Mouse (Mus musculus): ENCODE measurements around the gene Olfr70. TPM values are rescaled to one million over a fixed set of nuclear protein-coding genes. Genes with fewer than 3 reads are reported as not detected.

Gene Olfr70
- polyA plus RNA-seq, 1 experiment from 2014 or later, result not detected

- no peak within 1 kb of the TSS; the same call in 1 of the 2 replicates for H3K9ac ChIP-seq (ENCODE audit: low read length)
- WGBS, result 17% methylated on average over 24 of the region's 24 CpGs
- DNase-seq (ENCODE audit: low spot score) (peak; percentile 72), ATAC-seq (ENCODE audit: insufficient read depth, low FRiP score, low TSS enrichment) (no peak)
- no peaks in the 10 kb centered on the region for H3K27me3 ChIP-seq (ENCODE audit: control insufficient read depth, insufficient read depth, low read length)
- H3K27ac ChIP-seq (ENCODE audit: low read depth, low read length), result no peak within 1 kb of the TSS
- peak within 1 kb of the TSS; percentile 32 for H3K4me2 ChIP-seq (ENCODE audit: low read depth)
- peak within 1 kb of the TSS; percentile 19; the same call in 1 of the 2 replicates for H3K4me3 ChIP-seq (ENCODE audit: low read depth, low read length)
- H3K9me3 ChIP-seq (ENCODE audit: control insufficient read depth, low read length), result no peaks in the 10 kb centered on the region
- no peaks in the 10 kb centered on the region; the same call in 1 of the 2 replicates for H3K36me3 ChIP-seq (ENCODE audit: control insufficient read depth, insufficient read depth, low read length)
- H3K4me1 ChIP-seq (ENCODE audit: control insufficient read depth, insufficient read depth, low read length), result peaks cover 7% of the 10 kb centered on the region; the same call in 1 of the 2 replicates
These were observed 47.2 kb downstream of the Olfr70 start, which contains the start of gene Spag8 for GRCm38 (mm10) chr4:43653161-43654015. Gene Spag8 (minus strand): TSS chr4:43653594.

GRCm38 (mm10) chr4:43652726-43653125 is 47.9 kb downstream of the Olfr70 start:
- Histone ChIP-seq H3K4me3 (ENCODE audit: low read depth, low read length) (no peak overlapping the region), H3K9me3 (ENCODE audit: control insufficient read depth, low read length) (no peaks in the 10 kb centered on the region), H3K27me3 (ENCODE audit: control insufficient read depth, insufficient read depth, low read length) (no peaks in the 10 kb centered on the region), H3K36me3 (ENCODE audit: control insufficient read depth, insufficient read depth, low read length) (no peaks in the 10 kb centered on the region; the same call in 1 of the 2 replicates), H3K27ac (ENCODE audit: low read depth, low read length) (no peak overlapping the region), H3K4me1 (ENCODE audit: control insufficient read depth, insufficient read depth, low read length) (peaks cover 7% of the 10 kb centered on the region; the same call in 1 of the 2 replicates), H3K4me2 (ENCODE audit: low read depth) (peak overlapping the region; percentile 32), H3K9ac (ENCODE audit: low read length) (no peak overlapping the region; the same call in 1 of the 2 replicates)
- DNase-seq (ENCODE audit: low spot score), result no peak
- ATAC-seq (ENCODE audit: insufficient read depth, low FRiP score, low TSS enrichment), result no peak
- 94% methylated on average over 4 of the region's 4 CpGs for WGBS

- Histone ChIP-seq H3K9ac (ENCODE audit: low read length) (no peak overlapping the region), H3K4me1 (ENCODE audit: control insufficient read depth, insufficient read depth, low read length) (no peaks in the 10 kb centered on the region), H3K9me3 (ENCODE audit: control insufficient read depth, low read length) (no peaks in the 10 kb centered on the region), H3K27me3 (ENCODE audit: control insufficient read depth, insufficient read depth, low read length) (no peaks in the 10 kb centered on the region), H3K27ac (ENCODE audit: low read depth, low read length) (no peak overlapping the region), H3K4me3 (ENCODE audit: low read depth, low read length) (no peak overlapping the region), H3K4me2 (ENCODE audit: low read depth) (no peak overlapping the region), H3K36me3 (ENCODE audit: control insufficient read depth, insufficient read depth, low read length) (no peaks in the 10 kb centered on the region; the same call in 1 of the 2 replicates)
- ATAC-seq (ENCODE audit: insufficient read depth, low FRiP score, low TSS enrichment) (no peak), DNase-seq (ENCODE audit: low spot score) (no peak)
- 91% methylated on average over 3 of the region's 3 CpGs for WGBS
These were observed 50.8 kb downstream of the Olfr70 start for GRCm38 (mm10) chr4:43649783-43650182.

Other genes with a start within 250 kb of the Olfr70 start
- 2.1 and 2.8 TPM in 2 replicates for gene Cd72, start 246.2 kb downstream of the Olfr70 start, polyA plus RNA-seq (2014; fragmentation: Nextera tagmentation; extraction: Ambion mirVana)
- gene Sit1, start 217.1 kb downstream of the Olfr70 start, polyA plus RNA-seq (2014; fragmentation: Nextera tagmentation; extraction: Ambion mirVana), result not detected in 2 replicates
- gene Ccdc107, start 207.9 kb downstream of the Olfr70 start, polyA plus RNA-seq (2014; fragmentation: Nextera tagmentation; extraction: Ambion mirVana), result 46.6 and 55.9 TPM in 2 replicates
- gene Arhgef39, start 201.1 kb downstream of the Olfr70 start, polyA plus RNA-seq (2014; fragmentation: Nextera tagmentation; extraction: Ambion mirVana), result 36.7 and 39.3 TPM in 2 replicates
- gene Car9, start 193.8 kb downstream of the Olfr70 start, polyA plus RNA-seq (2014; fragmentation: Nextera tagmentation; extraction: Ambion mirVana), result 0.23 and 0.44 TPM in 2 replicates
- 101 and 127 TPM in 2 replicates for gene Tpm2, start 177.0 kb downstream of the Olfr70 start, polyA plus RNA-seq (2014; fragmentation: Nextera tagmentation; extraction: Ambion mirVana)
- 56.0 and 62.5 TPM in 2 replicates for gene Creb3, start 138.5 kb downstream of the Olfr70 start, polyA plus RNA-seq (2014; fragmentation: Nextera tagmentation; extraction: Ambion mirVana)
- gene Tln1, start 138.1 kb downstream of the Olfr70 start, polyA plus RNA-seq (2014; fragmentation: Nextera tagmentation; extraction: Ambion mirVana), result 42.1 and 48.8 TPM in 2 replicates
- gene Rgp1, start 122.1 kb downstream of the Olfr70 start, polyA plus RNA-seq (2014; fragmentation: Nextera tagmentation; extraction: Ambion mirVana), result 26.5 and 32.1 TPM in 2 replicates
- gene Gba2, start 121.9 kb downstream of the Olfr70 start, polyA plus RNA-seq (2014; fragmentation: Nextera tagmentation; extraction: Ambion mirVana), result 29.8 and 30.8 TPM in 2 replicates
- 1.8 and 2.4 TPM in 2 replicates for gene Msmp, start 116.3 kb downstream of the Olfr70 start, polyA plus RNA-seq (2014; fragmentation: Nextera tagmentation; extraction: Ambion mirVana)
- gene Npr2, start 68.9 kb downstream of the Olfr70 start, polyA plus RNA-seq (2014; fragmentation: Nextera tagmentation; extraction: Ambion mirVana), result 29.0 and 37.4 TPM in 2 replicates
- 0.89 and 1.1 TPM in 2 replicates for gene Spag8, start 47.2 kb downstream of the Olfr70 start, polyA plus RNA-seq (2014; fragmentation: Nextera tagmentation; extraction: Ambion mirVana)
- gene Hint2, start 44.3 kb downstream of the Olfr70 start, polyA plus RNA-seq (2014; fragmentation: Nextera tagmentation; extraction: Ambion mirVana), result 63.8 and 65.4 TPM in 2 replicates
- 5.4 and 5.7 TPM in 2 replicates for gene Tmem8b, start 31.8 kb downstream of the Olfr70 start, polyA plus RNA-seq (2014; fragmentation: Nextera tagmentation; extraction: Ambion mirVana)
- 2.4 and 3.4 TPM in 2 replicates for gene Fam221b, start 31.7 kb downstream of the Olfr70 start, polyA plus RNA-seq (2014; fragmentation: Nextera tagmentation; extraction: Ambion mirVana)
- not detected in 2 replicates for gene Olfr71, start 9.4 kb upstream of the Olfr70 start, polyA plus RNA-seq (2014; fragmentation: Nextera tagmentation; extraction: Ambion mirVana)
- gene Hrct1, start 26.4 kb upstream of the Olfr70 start, polyA plus RNA-seq (2014; fragmentation: Nextera tagmentation; extraction: Ambion mirVana), result 0.22 TPM in 1 of 2 replicates, not detected in the other
- not detected in 2 replicates for gene Spaar, start 29.2 kb upstream of the Olfr70 start, polyA plus RNA-seq (2014; fragmentation: Nextera tagmentation; extraction: Ambion mirVana)
- gene Olfr159, start 70.2 kb upstream of the Olfr70 start, polyA plus RNA-seq (2014; fragmentation: Nextera tagmentation; extraction: Ambion mirVana), result not detected in 2 replicates
- not detected in 2 replicates for gene Olfr156, start 123.1 kb upstream of the Olfr70 start, polyA plus RNA-seq (2014; fragmentation: Nextera tagmentation; extraction: Ambion mirVana)
- gene Olfr157, start 139.4 kb upstream of the Olfr70 start, polyA plus RNA-seq (2014; fragmentation: Nextera tagmentation; extraction: Ambion mirVana), result not detected in 2 replicates
- gene Olfr155, start 150.8 kb upstream of the Olfr70 start, polyA plus RNA-seq (2014; fragmentation: Nextera tagmentation; extraction: Ambion mirVana), result not detected in 2 replicates
- 15.9 and 18.5 TPM in 2 replicates for gene Reck, start 174.7 kb upstream of the Olfr70 start, polyA plus RNA-seq (2014; fragmentation: Nextera tagmentation; extraction: Ambion mirVana)